Mouse (Mus musculus) CH12.LX (cell line): ENCODE results near the gene Mapk6.
A peak's percentile ranks its signal among the peaks of the same experiment; 100 is the strongest.

Experiments used
- BHLHE40 ChIP-seq: IDR thresholded peaks from 2 replicates; pipeline ENCODE4 v1.6.1; 2011; ENCODE audit warnings: mild to moderate bottlenecking, low read depth, low read length, improper control_type of control experiment
- CTCF ChIP-seq, 2 experiments: IDR thresholded peaks in 1 of 2; conservative IDR thresholded peaks in 1 of 2; 2 replicates each; pipeline ENCODE4 v1.5.1; 2011 to 2012; ENCODE audit warnings: low read depth in 2 of 2, low read length in 2 of 2, improper control_type of control experiment in 1 of 2, inconsistent platforms in 1 of 2, mild to moderate bottlenecking in 1 of 2, moderate library complexity in 1 of 2
- E2F4 ChIP-seq: IDR thresholded peaks from 2 replicates; pipeline ENCODE4 v1.6.1; 2011; ENCODE audit warnings: low read depth, low read length, improper control_type of control experiment; ENCODE audit not compliant: insufficient replicate concordance
- EP300 ChIP-seq: IDR thresholded peaks from 2 replicates; pipeline ENCODE4 v1.6.1; 2011; ENCODE audit warnings: low read length, improper control_type of control experiment
- ETS1 ChIP-seq: conservative IDR thresholded peaks from 2 replicates; pipeline ENCODE4 v1.6.1; 2012; ENCODE audit warnings: low read depth, mild to moderate bottlenecking, inconsistent platforms, low read length, improper control_type of control experiment, moderate library complexity
- MAZ ChIP-seq: IDR thresholded peaks from 2 replicates; pipeline ENCODE4 v1.6.1; 2012; ENCODE audit warnings: low read depth, mild to moderate bottlenecking, inconsistent platforms, low read length, improper control_type of control experiment, moderate library complexity
- MEF2A ChIP-seq: IDR thresholded peaks from 2 replicates; pipeline ENCODE4 v1.6.1; 2014; ENCODE audit warnings: low read depth, mild to moderate bottlenecking, inconsistent platforms, low read length, improper control_type of control experiment, borderline replicate concordance
- POLR2A ChIP-seq: IDR thresholded peaks from 2 replicates; pipeline ENCODE4 v1.6.1; 2011; ENCODE audit warnings: low read depth, mild to moderate bottlenecking, improper control_type of control experiment, low read length
- RAD21 ChIP-seq: IDR thresholded peaks from 2 replicates; pipeline ENCODE4 v1.6.1; 2011; ENCODE audit warnings: low read depth, mild to moderate bottlenecking, low read length, improper control_type of control experiment, moderate library complexity
- ZC3H11A ChIP-seq: IDR thresholded peaks from 2 replicates; pipeline ENCODE4 v1.6.1; 2012; ENCODE audit warnings: low read depth, mild to moderate bottlenecking, inconsistent platforms, low read length, improper control_type of control experiment
- ZMIZ1 ChIP-seq: IDR thresholded peaks from 2 replicates; pipeline ENCODE4 v1.6.1; 2012; ENCODE audit warnings: low read depth, mild to moderate bottlenecking, inconsistent platforms, low read length, improper control_type of control experiment

DNA sequence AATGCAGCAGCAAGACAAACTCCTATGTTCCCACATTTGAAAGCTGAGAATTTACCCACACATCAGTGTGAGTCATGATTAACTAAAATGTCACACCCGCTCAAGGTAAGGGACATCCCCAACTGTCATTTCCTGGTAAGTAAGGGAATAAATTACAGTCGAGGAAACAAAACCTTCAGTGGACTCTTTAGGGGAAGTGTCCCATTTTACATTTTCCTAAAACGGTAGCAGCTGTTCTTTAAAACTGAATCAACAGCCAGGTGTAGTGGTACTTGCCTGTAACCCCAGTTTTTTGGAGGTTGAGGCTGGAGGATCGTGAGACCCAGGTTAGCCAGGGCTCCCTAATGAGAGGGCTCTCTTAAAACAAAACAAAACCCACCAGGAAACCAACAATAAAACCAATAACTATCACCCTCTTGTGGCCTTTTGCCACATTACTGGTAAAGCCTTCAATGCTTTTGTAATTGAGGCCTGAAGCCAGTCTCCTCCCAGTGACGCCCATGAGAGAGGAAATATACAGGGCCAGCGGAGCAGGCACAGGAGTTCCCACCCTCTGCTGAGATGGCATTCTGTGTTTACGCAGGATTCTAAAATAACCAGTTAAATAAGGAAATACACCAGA lies 24.5 kb upstream of the Mapk6 start:
- TF ChIP-seq MAZ, result peak; percentile 65; the same call in 1 of the 2 replicates
- peak; percentile 94 for TF ChIP-seq ETS1
- TF ChIP-seq MEF2A, result peak; percentile 87; the same call in 1 of the 2 replicates
- TF ChIP-seq E2F4, result no peak; the same call in 1 of the 2 replicates
- peak; percentile 25 to 75; a peak in 3 of 4 replicates for TF ChIP-seq CTCF (conservative IDR thresholded peaks at IDR 0.05 in 1 of 2, IDR thresholded peaks at IDR 0.05 in 1 of 2; ENCODE audit: low read depth in 2 of 2, low read length in 2 of 2)
- peak; percentile 85 for TF ChIP-seq EP300
- TF ChIP-seq ZC3H11A, result peak; percentile 25; the same call in 1 of the 2 replicates
- no peak; the same call in 1 of the 2 replicates for TF ChIP-seq ZMIZ1
- TF ChIP-seq POLR2A, result peak; percentile 19; the same call in 1 of the 2 replicates
- TF ChIP-seq RAD21, result peak; percentile 66
- peak; percentile 85 for TF ChIP-seq BHLHE40
